9 mouse cellular contexts compared by ENCODE assay signal in genomic region chr19:6919876-6920740, GRCm38 (mm10). TPM values are rescaled to one million over a fixed set of nuclear protein-coding genes. Genes with fewer than 3 reads are reported as not detected.
A peak's percentile ranks its signal among the peaks of the same experiment; 100 is the strongest.
DNase-seq lines count a peak whose midpoint lies in the region; ATAC-seq lines count a peak whose summit lies in the region.
"Had no signal": no experiment of that assay in that cellular context is flagged by ENCODE, and none has a peak within 500 bp of the region (broad histone marks: within the 10 kb centered on the region; RNA-seq: fewer than 3 reads in every experiment).

No protein-coding gene starts in this region.

- no peak for ATAC-seq in heart, embryonic 14.5 days (ENCODE audit: insufficient number of reproducible peaks, insufficient read depth, low FRiP score, low read depth)
- ATAC-seq in midbrain, embryonic 12.5 days (ENCODE audit: low FRiP score, low read depth), result no peak
- ATAC-seq in granulocyte monocyte progenitor cell, adult 5-6 weeks (replicated peaks; ENCODE audit: poor library complexity, severe bottlenecking), result no peak

- H3K36me3 ChIP-seq in heart, embryonic 14.5 days (ENCODE audit: control insufficient read depth, insufficient read depth, low read length), result peaks cover 32% of the 10 kb centered on the region
- H3K36me3 ChIP-seq in midbrain, embryonic 12.5 days, result no peaks in the 10 kb centered on the region

- peak overlapping the region; percentile 7 to 96; a peak in 2 of 4 replicates for H3K27ac ChIP-seq in heart, embryonic 14.5 days (replicated peaks in 1 of 2; ENCODE audit: control insufficient read depth in 1 of 2, insufficient read depth in 1 of 2, low read depth in 2 of 2, low read length in 2 of 2)
- H3K27ac ChIP-seq in midbrain, embryonic 12.5 days (replicated peaks), result no peak overlapping the region

- whole genome bisulfite sequencing in heart, embryonic 14.5 days, result 40% methylated on average over 8 of the region's 8 CpGs
- 40% methylated on average over 8 of the region's 8 CpGs for WGBS in midbrain, embryonic 12.5 days

- H3K4me3 ChIP-seq in heart, embryonic 14.5 days (ENCODE audit: control insufficient read depth in 1 of 2, insufficient read depth in 1 of 2, low read depth in 1 of 2, low read length in 2 of 2), result peak overlapping the region; percentile 80 to 82
- peak overlapping the region; percentile 91 for H3K4me3 ChIP-seq in midbrain, embryonic 12.5 days

- peak overlapping the region; percentile 94 for H3K9ac ChIP-seq in heart, embryonic 14.5 days (ENCODE audit: low read length)
- peak overlapping the region; percentile 96 for H3K9ac ChIP-seq in midbrain, embryonic 12.5 days (replicated peaks)

- DNase-seq in ovary, postnatal 36 days (ENCODE audit: low spot score), result peak; percentile 55
- no peak for DNase-seq in ovary, postnatal 14 days (ENCODE audit: low spot score)
- peak; percentile 81 for DNase-seq in cerebellum, adult 9-10 months
- peak; percentile 84 to 90 for DNase-seq in kidney, postnatal 36 days
- no peak for DNase-seq in Muller cell, postnatal 12 days (ENCODE audit: inconsistent ontology term)

- peaks cover 13 to 39% of the 10 kb centered on the region in 2 experiments for H3K4me1 ChIP-seq in heart, embryonic 14.5 days (ENCODE audit: control insufficient read depth in 2 of 2, insufficient read depth in 2 of 2, low read length in 2 of 2)
- H3K4me1 ChIP-seq in midbrain, embryonic 12.5 days, result peaks cover 30% of the 10 kb centered on the region

- peak overlapping the region; percentile 85 for H3K4me2 ChIP-seq in heart, embryonic 14.5 days (ENCODE audit: low read length)
- peak overlapping the region; percentile 91 for H3K4me2 ChIP-seq in midbrain, embryonic 12.5 days (replicated peaks)

- H3K9me3 ChIP-seq in heart, embryonic 14.5 days (ENCODE audit: control insufficient read depth, low read length), result no peaks in the 10 kb centered on the region
- H3K9me3 ChIP-seq in midbrain, embryonic 12.5 days, result no peaks in the 10 kb centered on the region

- peaks cover 6% of the 10 kb centered on the region for H3K27me3 ChIP-seq in heart, embryonic 14.5 days (ENCODE audit: control insufficient read depth, insufficient read depth, low read length)
- peaks cover 31% of the 10 kb centered on the region for H3K27me3 ChIP-seq in midbrain, embryonic 12.5 days

RNA-seq across cellular contexts. Expression of gene Esrra, which starts 1.5 kb away (rescaled TPM):
- polyA plus RNA-seq in heart, embryonic 14.5 days (2014; fragmentation: Nextera tagmentation; extraction: Ambion mirVana), result 14.4 and 18.0 TPM in 2 replicates
- 13.9 and 14.3 TPM in 2 replicates for polyA plus RNA-seq in midbrain, embryonic 12.5 days (2016; fragmentation: Nextera tagmentation; extraction: Ambion mirVana)
- 10.7 and 29.3 TPM in 2 replicates for total RNA-seq in granulocyte monocyte progenitor cell, adult 5-6 weeks (2014; fragmentation: Nextera tagmentation)
- 15.5 and 18.6 TPM in 2 replicates for total RNA-seq in granulocyte monocyte progenitor cell, adult 5-6 weeks (2017)

RNA-seq across cellular contexts. Expression of gene Catsperz, which starts 5.1 kb away (rescaled TPM):
- polyA plus RNA-seq in heart, embryonic 14.5 days (2014; fragmentation: Nextera tagmentation; extraction: Ambion mirVana), result 1.4 and 1.7 TPM in 2 replicates
- 0.68 and 0.97 TPM in 2 replicates for polyA plus RNA-seq in midbrain, embryonic 12.5 days (2016; fragmentation: Nextera tagmentation; extraction: Ambion mirVana)
- 3.0 TPM in 1 of 2 replicates, not detected in the other for total RNA-seq in granulocyte monocyte progenitor cell, adult 5-6 weeks (2014; fragmentation: Nextera tagmentation)
- total RNA-seq in granulocyte monocyte progenitor cell, adult 5-6 weeks (2017), result 2.8 and 4.5 TPM in 2 replicates
- total RNA-seq: neutrophil, adult 5-6 weeks had no signal

RNA-seq across cellular contexts. Expression of gene Prdx5, which starts 10.2 kb away (rescaled TPM):
- polyA plus RNA-seq in heart, embryonic 14.5 days (2014; fragmentation: Nextera tagmentation; extraction: Ambion mirVana), result 192 and 210 TPM in 2 replicates
- 172 and 191 TPM in 2 replicates for polyA plus RNA-seq in midbrain, embryonic 12.5 days (2016; fragmentation: Nextera tagmentation; extraction: Ambion mirVana)
- 352 and 419 TPM in 2 replicates for total RNA-seq in granulocyte monocyte progenitor cell, adult 5-6 weeks (2014; fragmentation: Nextera tagmentation)
- 522 and 534 TPM in 2 replicates for total RNA-seq in granulocyte monocyte progenitor cell, adult 5-6 weeks (2017)

RNA-seq across cellular contexts. Expression of gene Trmt112, which starts 10.6 kb away (rescaled TPM):
- polyA plus RNA-seq in heart, embryonic 14.5 days (2014; fragmentation: Nextera tagmentation; extraction: Ambion mirVana), result 81.9 and 95.0 TPM in 2 replicates
- polyA plus RNA-seq in midbrain, embryonic 12.5 days (2016; fragmentation: Nextera tagmentation; extraction: Ambion mirVana), result 129 and 139 TPM in 2 replicates
- 149 and 152 TPM in 2 replicates for total RNA-seq in granulocyte monocyte progenitor cell, adult 5-6 weeks (2014; fragmentation: Nextera tagmentation)
- 156 and 160 TPM in 2 replicates for total RNA-seq in granulocyte monocyte progenitor cell, adult 5-6 weeks (2017)

RNA-seq across cellular contexts. Expression of gene Kcnk4, which starts 14.2 kb away (rescaled TPM):
- 0.27 and 0.46 TPM in 2 replicates for polyA plus RNA-seq in heart, embryonic 14.5 days (2014; fragmentation: Nextera tagmentation; extraction: Ambion mirVana)
- 0.19 and 0.52 TPM in 2 replicates for polyA plus RNA-seq in midbrain, embryonic 12.5 days (2016; fragmentation: Nextera tagmentation; extraction: Ambion mirVana)
- not detected in 2 replicates for total RNA-seq in granulocyte monocyte progenitor cell, adult 5-6 weeks (2014; fragmentation: Nextera tagmentation)
- not detected in 2 replicates for total RNA-seq in granulocyte monocyte progenitor cell, adult 5-6 weeks (2017)
- total RNA-seq: neutrophil, adult 5-6 weeks had no signal

Comparison
In these comparisons a context has a peak if more than half of its experiments do, and no peak if none do; other contexts are left out.
1. DNase-seq: peak in ovary, postnatal 36 days (single experiment), cerebellum, adult 9-10 months (single experiment) and kidney, postnatal 36 days (2 of 2); none in ovary, postnatal 14 days (single experiment) and Muller cell, postnatal 12 days (single experiment).